Mouse (Mus musculus) E14TG2a.4 (cell line): ENCODE data around the gene Galns.
A peak's percentile ranks its signal among the peaks of the same experiment; 100 is the strongest.

Source experiments
- CTCF ChIP-seq: conservative IDR thresholded peaks from 2 replicates; pipeline ENCODE4 v1.5.1; 2014; ENCODE audit warnings: low read length
- NANOG ChIP-seq: IDR thresholded peaks from 2 replicates; pipeline ENCODE4 v1.6.1; 2014; ENCODE audit warnings: borderline replicate concordance, low read length, mixed read lengths

GRCm38 (mm10) chr8:122551265-122552051 is 59.8 kb downstream of the Galns start, which contains the start of gene Piezo1:
- peak; percentile 92 for TF ChIP-seq CTCF
- TF ChIP-seq NANOG, result no peak
